Mouse (Mus musculus) midbrain, embryonic 12.5 days (tissue): Measurements from ENCODE around the gene Pebp1. TPM values are rescaled to one million over a fixed set of nuclear protein-coding genes. Genes with fewer than 3 reads are reported as not detected.

Experiments
- ATAC-seq: fragments of 200-750 bp; cut with Nextera tagmentation; 2 replicates; pipeline ENCODE4 v1.8.0; 2017; ENCODE audit warnings: low read depth, moderate TSS enrichment, moderate library complexity; ENCODE audit not compliant: low FRiP score
- H3K27ac ChIP-seq: fragments of 300-500 bp; sonication (generic); replicated peaks from 2 replicates; pipeline ENCODE4 v1.5.1; 2016; ENCODE audit warnings: mild to moderate bottlenecking
- H3K27me3 ChIP-seq: fragments of 300-500 bp; sonication (generic); 2 replicates; pipeline ENCODE4 v1.6.1; 2016; ENCODE audit warnings: mild to moderate bottlenecking
- H3K36me3 ChIP-seq: fragments of 300-500 bp; sonication (generic); 2 replicates; pipeline ENCODE4 v1.6.1; 2016
- H3K4me1 ChIP-seq: fragments of 300-500 bp; sonication (generic); 2 replicates; pipeline ENCODE4 v1.6.1; 2016
- H3K4me2 ChIP-seq: fragments of 300-500 bp; sonication (generic); replicated peaks from 2 replicates; pipeline ENCODE4 v1.6.1; 2016; ENCODE audit warnings: mild to moderate bottlenecking, moderate library complexity
- H3K4me3 ChIP-seq: fragments of 300-500 bp; sonication (generic); 2 replicates; pipeline ENCODE4 v1.5.1; 2016; ENCODE audit warnings: mild to moderate bottlenecking
- H3K9ac ChIP-seq: fragments of 300-500 bp; sonication (generic); replicated peaks from 2 replicates; pipeline ENCODE4 v1.6.1; 2016; ENCODE audit warnings: mild to moderate bottlenecking, moderate library complexity
- H3K9me3 ChIP-seq: fragments of 300-500 bp; sonication (generic); 2 replicates; pipeline ENCODE4 v1.6.1; 2016; ENCODE audit warnings: mild to moderate bottlenecking
- WGBS: fragments of 180-500 bp; shearing (Covaris S2); methylation state at CpG from one replicate; pipeline ENCODE4 v1.1.7; 2016; 5-methylcytosine and 5-hydroxymethylcytosine counted together
- polyA plus RNA-seq: library from polyadenylated mRNA; unstranded; fragments of >200 nt; fragmentation: Nextera tagmentation; extraction: Ambion mirVana; gene quantifications from 2 replicates; pipeline ENCODE4 v1.2.1, GENCODE M21; 2016

The Pebp1 gene
- polyA plus RNA-seq, 1 experiment from 2014 or later = 825 TPM

- Histone ChIP-seq H3K9ac (no peak overlapping the region), H3K27ac (no peak overlapping the region), H3K4me2 (no peak overlapping the region), H3K9me3 (no peaks in the 10 kb centered on the region; the same call in 1 of the 2 replicates), H3K27me3 (no peaks in the 10 kb centered on the region), H3K36me3 (peaks cover 59% of the 10 kb centered on the region), H3K4me3 (no peak overlapping the region), H3K4me1 (no peaks in the 10 kb centered on the region)
- 87% methylated on average over 21 of the region's 21 CpGs for WGBS
- ATAC-seq = no peak
Observed at GRCm38 (mm10) chr5:117263566-117263965, 23.9 kb downstream of the Pebp1 start.

- Histone ChIP-seq H3K9me3 (no peaks in the 10 kb centered on the region), H3K9ac (no peak overlapping the region), H3K4me3 (no peak overlapping the region), H3K36me3 (peaks cover 60% of the 10 kb centered on the region), H3K4me2 (no peak overlapping the region), H3K27ac (no peak overlapping the region), H3K27me3 (no peaks in the 10 kb centered on the region), H3K4me1 (no peaks in the 10 kb centered on the region)
- 94% methylated on average over 15 of the region's 15 CpGs for WGBS
- no peak for ATAC-seq
Observed at GRCm38 (mm10) chr5:117258276-117258675, 29.1 kb downstream of the Pebp1 start.

GRCm38 (mm10) chr5:117251763-117252162 is 35.7 kb downstream of the Pebp1 start:
- Histone ChIP-seq H3K4me2 (no peak overlapping the region), H3K4me3 (no peak overlapping the region), H3K4me1 (no peaks in the 10 kb centered on the region), H3K9me3 (no peaks in the 10 kb centered on the region), H3K27ac (no peak overlapping the region), H3K9ac (no peak overlapping the region), H3K36me3 (peaks cover 39% of the 10 kb centered on the region), H3K27me3 (no peaks in the 10 kb centered on the region)
- WGBS = 89% methylated on average over 3 of the region's 3 CpGs
- no peak for ATAC-seq

- WGBS = 82% methylated on average over 21 of the region's 24 CpGs
- Histone ChIP-seq H3K27ac (no peak overlapping the region), H3K4me1 (no peaks in the 10 kb centered on the region), H3K4me2 (no peak overlapping the region), H3K36me3 (peaks cover 29% of the 10 kb centered on the region), H3K4me3 (no peak overlapping the region), H3K27me3 (no peaks in the 10 kb centered on the region), H3K9ac (no peak overlapping the region), H3K9me3 (no peaks in the 10 kb centered on the region)
- ATAC-seq = no peak
Observed at GRCm38 (mm10) chr5:117250796-117251195, 36.6 kb downstream of the Pebp1 start.

GRCm38 (mm10) chr5:117248351-117248750 is 39.1 kb downstream of the Pebp1 start:
- Histone ChIP-seq H3K4me2 (no peak overlapping the region), H3K4me1 (0 out of 2 replicates have a peak, but pooled peaks cover under 1% of the 10 kb centered on the region), H3K9me3 (no peaks in the 10 kb centered on the region), H3K27me3 (no peaks in the 10 kb centered on the region), H3K36me3 (peaks cover 22% of the 10 kb centered on the region), H3K4me3 (no peak overlapping the region), H3K27ac (no peak overlapping the region), H3K9ac (no peak overlapping the region)
- no peak for ATAC-seq
- 29% methylated on average over 10 of the region's 10 CpGs for WGBS

- no peak overlapping the region for H3K27ac ChIP-seq
- no peaks in the 10 kb centered on the region for H3K36me3 ChIP-seq
- H3K4me1 ChIP-seq = peaks cover 21% of the 10 kb centered on the region
- no peak overlapping the region for H3K9ac ChIP-seq
- no peaks in the 10 kb centered on the region for H3K27me3 ChIP-seq
- H3K9me3 ChIP-seq = no peaks in the 10 kb centered on the region
- no peak overlapping the region for H3K4me2 ChIP-seq
- H3K4me3 ChIP-seq = no peak overlapping the region
- 88% methylated on average over 8 of the region's 8 CpGs for WGBS
- no peak for ATAC-seq
Observed at GRCm38 (mm10) chr5:117245170-117245569, 42.3 kb downstream of the Pebp1 start.

GRCm38 (mm10) chr5:117242671-117243478 is 44.5 kb downstream of the Pebp1 start:
- peak overlapping the region; percentile 60 for H3K9ac ChIP-seq
- no peaks in the 10 kb centered on the region for H3K36me3 ChIP-seq
- 25% methylated on average over 22 of the region's 22 CpGs for WGBS
- H3K9me3 ChIP-seq = no peaks in the 10 kb centered on the region
- peaks cover 25% of the 10 kb centered on the region for H3K4me1 ChIP-seq
- H3K4me3 ChIP-seq = peak overlapping the region; percentile 51
- H3K27ac ChIP-seq = peak overlapping the region; percentile 76
- H3K27me3 ChIP-seq = no peaks in the 10 kb centered on the region
- peak; percentile 61 for ATAC-seq
- H3K4me2 ChIP-seq = peak overlapping the region; percentile 66

GRCm38 (mm10) chr5:117241935-117242531 is 45.4 kb downstream of the Pebp1 start:
- Histone ChIP-seq H3K4me2 (peak overlapping the region; percentile 66), H3K27me3 (no peaks in the 10 kb centered on the region), H3K4me3 (peak overlapping the region; percentile 51), H3K36me3 (no peaks in the 10 kb centered on the region), H3K9ac (peak overlapping the region; percentile 43; the same call in 1 of the 2 replicates), H3K27ac (peak overlapping the region; percentile 85), H3K9me3 (no peaks in the 10 kb centered on the region), H3K4me1 (peaks cover 25% of the 10 kb centered on the region)
- 60% methylated on average over 16 of the region's 16 CpGs for WGBS
- no peak for ATAC-seq

- Histone ChIP-seq H3K9ac (peak overlapping the region; percentile 72), H3K27ac (peak overlapping the region; percentile 85), H3K9me3 (no peaks in the 10 kb centered on the region), H3K27me3 (no peaks in the 10 kb centered on the region), H3K4me3 (peak overlapping the region; percentile 51), H3K4me2 (peak overlapping the region; percentile 66), H3K36me3 (no peaks in the 10 kb centered on the region), H3K4me1 (peaks cover 25% of the 10 kb centered on the region)
- under 1% methylated on average over 29 of the region's 32 CpGs for WGBS
- peak; percentile 60; the same call in 1 of the 2 replicates for ATAC-seq
Observed at GRCm38 (mm10) chr5:117240761-117241322, 46.6 kb downstream of the Pebp1 start.

GRCm38 (mm10) chr5:117240321-117240731 is 47.1 kb downstream of the Pebp1 start:
- peak overlapping the region; percentile 72 for H3K9ac ChIP-seq
- no peaks in the 10 kb centered on the region for H3K27me3 ChIP-seq
- peak overlapping the region; percentile 85 for H3K27ac ChIP-seq
- H3K4me3 ChIP-seq = peak overlapping the region; percentile 51
- 3% methylated on average over 12 of the region's 12 CpGs for WGBS
- H3K9me3 ChIP-seq = no peaks in the 10 kb centered on the region
- no peaks in the 10 kb centered on the region for H3K36me3 ChIP-seq
- no peak for ATAC-seq
- H3K4me2 ChIP-seq = peak overlapping the region; percentile 66
- H3K4me1 ChIP-seq = peaks cover 25% of the 10 kb centered on the region

GRCm38 (mm10) chr5:117239106-117239505 is 48.3 kb downstream of the Pebp1 start:
- ATAC-seq = no peak
- no peaks in the 10 kb centered on the region for H3K36me3 ChIP-seq
- no peak overlapping the region for H3K9ac ChIP-seq
- no peaks in the 10 kb centered on the region for H3K9me3 ChIP-seq
- H3K4me2 ChIP-seq = no peak overlapping the region
- H3K4me1 ChIP-seq = peaks cover 25% of the 10 kb centered on the region
- H3K27ac ChIP-seq = no peak overlapping the region
- WGBS = 84% methylated on average over 4 of the region's 4 CpGs
- no peaks in the 10 kb centered on the region for H3K27me3 ChIP-seq
- H3K4me3 ChIP-seq = no peak overlapping the region

- H3K9me3 ChIP-seq = no peaks in the 10 kb centered on the region
- no peak overlapping the region for H3K4me2 ChIP-seq
- no peak for ATAC-seq
- H3K27ac ChIP-seq = no peak overlapping the region
- no peaks in the 10 kb centered on the region for H3K27me3 ChIP-seq
- WGBS = 78% methylated on average over 5 of the region's 5 CpGs
- H3K4me3 ChIP-seq = no peak overlapping the region
- peaks cover 10% of the 10 kb centered on the region for H3K4me1 ChIP-seq
- no peaks in the 10 kb centered on the region for H3K36me3 ChIP-seq
- H3K9ac ChIP-seq = no peak overlapping the region
Observed at GRCm38 (mm10) chr5:117236540-117236939, 50.9 kb downstream of the Pebp1 start.
